Mouse (Mus musculus): ENCODE results near the gene Rdx. TPM values are rescaled to one million over a fixed set of nuclear protein-coding genes. Genes with fewer than 3 reads are reported as not detected.
A peak's percentile ranks its signal among the peaks of the same experiment; 100 is the strongest.

Gene Rdx
- total RNA-seq, 2 experiments from 2014 or later, result 111 to 116 TPM

GRCm38 (mm10) chr9:52110738-52111137 is 63.8 kb downstream of the Rdx start:
- DNase-seq, result no peak

GRCm38 (mm10) chr9:52113091-52113490 is 66.1 kb downstream of the Rdx start:
- no peak for DNase-seq

GRCm38 (mm10) chr9:52119212-52119611 is 72.2 kb downstream of the Rdx start:
- DNase-seq, result no peak

GRCm38 (mm10) chr9:52125225-52125624 is 78.3 kb downstream of the Rdx start:
- no peak for DNase-seq

GRCm38 (mm10) chr9:52130348-52130747 is 83.4 kb downstream of the Rdx start:
- DNase-seq, result peak; percentile 36

- no peak for DNase-seq
Observed at GRCm38 (mm10) chr9:52132771-52133170, 85.8 kb downstream of the Rdx start.

Small RNAs within 50 kb of the gene (microRNA-seq; reads per million reads assigned to microRNA genes)
- not detected for gene Gm27686
- gene Mir6244, result not detected

Other genes starting within 250 kb of the Rdx start
- gene Fdx1, start 83.6 kb upstream of the Rdx start, total RNA-seq (2021), result 1,000 to 10,000 TPM in 1 of 2 experiments, 100 to 1,000 TPM in 1; 658 to 1,673 TPM
- 10 to 100 TPM; 13.9 to 18.4 TPM for gene Zc3h12c, start 121.4 kb downstream of the Rdx start, total RNA-seq (2021)

All from adrenal gland, postnatal 10 days (tissue).